Mouse (Mus musculus) gastrocnemius, postnatal 4 days (tissue): Measurements from ENCODE around the gene AC109138.7. TPM values are rescaled to one million over a fixed set of nuclear protein-coding genes. Genes with fewer than 3 reads are reported as not detected.

Source experiments
- DNase-seq, 2 experiments: peaks; one replicate each; pipeline ENCODE4 v3.0.0; 2021 to 2022; ENCODE audit warnings: low spot score in 2 of 2, mixed read lengths in 2 of 2
- long read RNA-seq, 2 experiments: library from polyadenylated mRNA; stranded (forward); transcript quantifications; one replicate each; pipeline ENCODE4 v2.0.0; 2021
- total RNA-seq, 2 experiments: library from RNA; stranded (reverse); gene quantifications; 2 replicates each; pipeline ENCODE4 v1.2.3; 2021

The AC109138.7 gene
- not detected for total RNA-seq
- long read RNA-seq, experiment 1, result 0 reads
- long read RNA-seq, experiment 2, result 0 reads

- peak in 1 of 2 experiments; percentile 49 for DNase-seq
These were observed at the start of gene AC109138.7, which contains the start of gene Clcf1 for GRCm38 (mm10) chr19:4214071-4214770. Gene AC109138.7 (plus strand): TSS chr19:4214357. Gene Clcf1 (plus strand): TSS chr19:4214238.

- DNase-seq, result no peak
These were observed 49.4 kb upstream of the AC109138.7 start for GRCm38 (mm10) chr19:4164721-4165120.

- no peak for DNase-seq
These were observed 47.3 kb upstream of the AC109138.7 start for GRCm38 (mm10) chr19:4166678-4167476.

- DNase-seq, result peak; percentile 99 to 100
These were observed 44.8 kb upstream of the AC109138.7 start for GRCm38 (mm10) chr19:4169378-4169784.

GRCm38 (mm10) chr19:4169810-4170209 lies 44.3 kb upstream of the AC109138.7 start:
- DNase-seq, result no peak

GRCm38 (mm10) chr19:4170723-4171392 lies 43.3 kb upstream of the AC109138.7 start:
- no peak for DNase-seq

GRCm38 (mm10) chr19:4171393-4172290 lies 42.5 kb upstream of the AC109138.7 start:
- peak in 1 of 2 experiments; percentile 61 for DNase-seq

GRCm38 (mm10) chr19:4172925-4173324 lies 41.2 kb upstream of the AC109138.7 start:
- no peak for DNase-seq

- no peak for DNase-seq
These were observed 38.7 kb upstream of the AC109138.7 start, which contains the start of gene Carns1 for GRCm38 (mm10) chr19:4175368-4175947. Gene Carns1 (minus strand): TSS chr19:4175479.

- no peak for DNase-seq
These were observed 33.7 kb upstream of the AC109138.7 start for GRCm38 (mm10) chr19:4180411-4180810.

- no peak for DNase-seq
These were observed 32.3 kb upstream of the AC109138.7 start for GRCm38 (mm10) chr19:4181892-4182291.

- no peak for DNase-seq
These were observed 30.5 kb upstream of the AC109138.7 start for GRCm38 (mm10) chr19:4183689-4184088.

- DNase-seq, result no peak
These were observed 28.9 kb upstream of the AC109138.7 start for GRCm38 (mm10) chr19:4184976-4185975.

GRCm38 (mm10) chr19:4187303-4187702 lies 26.9 kb upstream of the AC109138.7 start:
- no peak for DNase-seq

- no peak for DNase-seq
These were observed 25.0 kb upstream of the AC109138.7 start for GRCm38 (mm10) chr19:4189051-4189620.

- no peak for DNase-seq
These were observed 23.3 kb upstream of the AC109138.7 start, which contains the start of gene Tbc1d10c for GRCm38 (mm10) chr19:4190831-4191334. Gene Tbc1d10c (minus strand): TSS chr19:4191284.

GRCm38 (mm10) chr19:4191528-4192250 lies 22.5 kb upstream of the AC109138.7 start, which contains the start of gene Ppp1ca:
Gene Ppp1ca (plus strand): TSS chr19:4192065.
- peak; percentile 98 to 99 for DNase-seq
